Mouse (Mus musculus) hindbrain, embryonic 10.5 days (tissue): ENCODE results near the gene Psenen. TPM values are rescaled to one million over a fixed set of nuclear protein-coding genes. Genes with fewer than 3 reads are reported as not detected.

Source experiments
- DNase-seq: peaks from one replicate; pipeline ENCODE4 v3.0.0-alpha.2; 2017; ENCODE audit warnings: low spot score
- H3K27ac ChIP-seq: fragments of 300-500 bp; sonication (generic); 2 replicates; pipeline ENCODE4 v1.5.1; 2016; ENCODE audit warnings: mild to moderate bottlenecking, moderate library complexity
- H3K27me3 ChIP-seq: fragments of 300-500 bp; sonication (generic); 2 replicates; pipeline ENCODE4 v1.6.1; 2016; ENCODE audit warnings: mild to moderate bottlenecking; ENCODE audit not compliant: poor library complexity, insufficient read depth, severe bottlenecking
- H3K36me3 ChIP-seq: fragments of 300-500 bp; sonication (generic); 2 replicates; pipeline ENCODE4 v1.6.1; 2016; ENCODE audit warnings: mild to moderate bottlenecking, moderate library complexity
- H3K4me1 ChIP-seq: fragments of 300-500 bp; sonication (generic); replicated peaks from 2 replicates; pipeline ENCODE4 v1.6.1; 2016; ENCODE audit warnings: mild to moderate bottlenecking
- H3K4me3 ChIP-seq: fragments of 300-500 bp; sonication (generic); 2 replicates; pipeline ENCODE4 v1.5.1; 2016; ENCODE audit warnings: mild to moderate bottlenecking, moderate library complexity
- H3K9me3 ChIP-seq: fragments of 300-500 bp; sonication (generic); 2 replicates; pipeline ENCODE4 v1.6.1; 2016; ENCODE audit warnings: mild to moderate bottlenecking, moderate library complexity
- WGBS: fragments of 180-500 bp; shearing (Covaris S2); methylation state at CpG from one replicate; pipeline ENCODE4 v1.1.7; 2016; 5-methylcytosine and 5-hydroxymethylcytosine counted together
- polyA plus RNA-seq: library from polyadenylated mRNA; unstranded; fragments of >200 nt; fragmentation: Nextera tagmentation; extraction: Ambion mirVana; gene quantifications from 2 replicates; pipeline ENCODE4 v1.2.1, GENCODE M21; 2016

Psenen gene
- polyA plus RNA-seq, 1 experiment from 2014 or later: 140 TPM

DNA sequence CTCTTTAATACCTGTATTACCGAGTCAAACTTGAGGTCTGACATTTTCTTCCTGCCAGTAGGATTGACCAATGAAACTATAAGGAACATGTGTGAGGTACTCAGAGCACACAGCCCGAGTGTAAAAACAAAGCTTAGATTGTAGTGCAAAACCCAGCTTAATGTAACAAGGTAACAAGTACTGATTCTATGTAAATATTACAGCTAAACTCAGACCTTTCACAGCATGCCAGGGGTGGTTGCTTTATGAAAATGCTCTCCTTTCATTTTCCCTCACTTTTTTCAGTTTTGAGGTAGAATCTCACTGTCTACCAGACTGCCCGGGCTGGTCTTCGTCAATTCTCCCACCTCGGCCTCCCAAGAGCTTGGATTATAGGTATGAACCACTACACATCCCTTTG lies 32.7 kb upstream of the Psenen start:
- H3K36me3 ChIP-seq: no peaks in the 10 kb centered on the region
- H3K4me1 ChIP-seq: peaks cover 24% of the 10 kb centered on the region
- H3K27me3 ChIP-seq: no peaks in the 10 kb centered on the region
- H3K27ac ChIP-seq: no peak overlapping the region
- no peaks in the 10 kb centered on the region for H3K9me3 ChIP-seq
- DNase-seq: no peak
- 84% methylated on average over 5 of the region's 5 CpGs for WGBS
- no peak overlapping the region for H3K4me3 ChIP-seq

GRCm38 (mm10) chr7:30594510-30595024 lies 31.1 kb upstream of the Psenen start:
- WGBS: 70% methylated on average over 4 of the region's 4 CpGs
- H3K27me3 ChIP-seq: no peaks in the 10 kb centered on the region
- no peaks in the 10 kb centered on the region for H3K36me3 ChIP-seq
- DNase-seq: no peak
- no peak overlapping the region for H3K4me3 ChIP-seq
- no peaks in the 10 kb centered on the region for H3K9me3 ChIP-seq
- H3K27ac ChIP-seq: no peak overlapping the region
- H3K4me1 ChIP-seq: peaks cover 21% of the 10 kb centered on the region

DNA sequence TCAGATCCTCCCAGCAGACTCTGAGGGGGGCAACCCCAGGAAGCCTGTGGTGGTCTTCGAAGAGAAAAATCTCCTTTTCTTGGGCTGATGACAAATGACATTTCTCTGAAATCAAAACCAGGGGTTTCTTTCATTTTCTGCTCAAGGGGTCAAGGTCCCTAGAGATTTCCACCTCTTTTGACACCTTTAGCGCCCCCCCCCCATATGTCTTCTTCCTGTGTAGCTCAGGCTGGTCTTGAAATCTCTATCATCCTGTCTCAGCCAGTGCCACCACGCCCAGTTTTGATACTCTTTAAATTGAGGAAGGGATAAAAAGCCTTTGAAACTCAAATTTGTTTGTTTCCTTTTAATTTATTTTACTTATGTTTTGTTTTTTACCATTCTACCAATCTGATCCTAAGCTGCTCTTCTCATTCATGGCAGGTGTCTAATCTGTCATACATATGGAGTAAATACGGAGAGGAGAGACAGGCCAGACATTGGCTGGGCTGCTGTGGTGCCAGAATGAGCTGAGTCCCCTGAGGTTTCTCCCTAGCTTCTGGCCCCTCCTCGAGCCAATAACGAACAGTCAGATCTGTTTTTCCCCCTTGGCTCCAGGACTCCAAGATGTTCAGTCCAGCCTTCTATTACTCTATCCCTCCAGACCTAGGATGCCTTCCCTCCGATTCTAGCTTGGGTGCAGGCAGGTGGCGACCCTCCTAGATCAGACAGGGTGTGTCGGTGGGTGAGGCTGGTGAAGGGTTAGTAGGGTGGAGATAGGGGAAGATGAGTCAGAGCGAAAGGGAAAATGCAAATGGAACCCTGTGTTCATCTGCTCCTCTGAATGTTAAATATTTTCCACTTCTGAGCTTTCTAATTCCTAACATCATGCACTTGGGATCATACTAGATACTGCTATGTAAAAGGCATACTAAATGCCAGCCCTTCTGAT lies 30.4 kb upstream of the Psenen start:
- Histone ChIP-seq H3K9me3 (no peaks in the 10 kb centered on the region), H3K36me3 (no peaks in the 10 kb centered on the region), H3K4me3 (no peak overlapping the region), H3K27ac (no peak overlapping the region), H3K27me3 (no peaks in the 10 kb centered on the region), H3K4me1 (peaks cover 19% of the 10 kb centered on the region)
- 79% methylated on average over 10 of the region's 10 CpGs for WGBS
- DNase-seq: no peak

GRCm38 (mm10) chr7:30592772-30593423 lies 29.5 kb upstream of the Psenen start:
- DNase-seq: no peak
- 56% methylated on average over 5 of the region's 5 CpGs for WGBS
- no peak overlapping the region for H3K4me3 ChIP-seq

DNA sequence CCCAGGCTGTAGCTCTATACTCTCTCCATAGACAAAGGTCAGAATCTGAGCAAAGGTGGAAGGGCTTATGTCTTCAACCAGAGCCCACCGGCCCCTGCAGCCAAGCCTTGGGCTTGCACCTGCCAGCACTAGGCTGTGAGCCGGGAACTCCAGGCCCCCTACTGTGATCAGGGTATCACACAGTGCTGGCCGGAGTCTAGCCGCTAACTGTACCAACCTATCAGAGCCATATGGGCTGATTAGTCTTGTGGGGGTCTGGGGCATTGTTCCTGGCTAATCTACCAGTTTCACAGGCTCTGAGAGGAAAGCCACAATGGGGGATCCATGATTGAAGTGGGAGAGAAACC lies 28.2 kb upstream of the Psenen start:
- Histone ChIP-seq H3K4me3 (no peak overlapping the region), H3K4me1 (peaks cover 36% of the 10 kb centered on the region), H3K27ac (peak overlapping the region; percentile 23; the same call in 1 of the 2 replicates), H3K27me3 (no peaks in the 10 kb centered on the region), H3K9me3 (no peaks in the 10 kb centered on the region), H3K36me3 (peaks cover 5% of the 10 kb centered on the region)
- no peak for DNase-seq
- WGBS: 52% methylated on average over 4 of the region's 4 CpGs

More at GRCm38 (mm10) chr7:30592772-30593423, 29.5 kb upstream of the Psenen start:
- H3K27me3 ChIP-seq: no peaks in the 10 kb centered on the region
- no peak overlapping the region for H3K27ac ChIP-seq
- no peaks in the 10 kb centered on the region for H3K36me3 ChIP-seq
- peaks cover 23% of the 10 kb centered on the region for H3K4me1 ChIP-seq
- no peaks in the 10 kb centered on the region for H3K9me3 ChIP-seq

DNA sequence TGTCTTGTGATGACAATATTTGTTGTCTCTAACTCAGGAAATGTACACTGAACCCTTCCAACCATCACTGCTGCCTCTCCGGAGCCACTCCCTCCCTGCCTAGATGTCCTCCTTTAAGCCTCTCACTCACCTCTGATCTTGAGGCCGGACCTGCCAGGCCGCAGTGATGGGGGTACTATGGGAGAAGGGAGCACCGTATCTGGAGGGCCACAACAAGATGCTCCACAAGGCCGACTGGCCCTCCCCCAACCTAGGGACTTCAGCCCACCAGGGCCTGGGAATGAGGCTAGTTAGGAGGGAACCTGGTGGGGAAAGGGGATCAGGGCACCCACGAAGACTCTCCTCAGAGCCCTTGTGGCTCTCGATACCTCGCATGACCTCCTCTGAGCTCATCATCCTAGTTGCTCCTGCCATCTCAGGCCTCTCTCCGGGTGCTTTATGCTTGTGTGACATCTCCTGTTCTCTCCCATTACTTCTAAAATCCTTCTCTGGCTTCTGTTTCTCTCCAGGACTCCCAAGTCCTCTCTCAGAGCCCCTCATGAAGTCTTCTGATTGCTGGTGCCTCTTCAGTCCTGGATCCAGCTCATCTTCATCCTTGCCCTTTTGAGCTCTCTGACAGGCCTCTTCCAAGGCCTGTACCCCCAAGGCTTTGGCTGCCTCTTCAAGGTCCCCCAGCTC lies 27.6 kb upstream of the Psenen start:
- no peaks in the 10 kb centered on the region for H3K9me3 ChIP-seq
- H3K27ac ChIP-seq: peak overlapping the region; percentile 23; the same call in 1 of the 2 replicates
- H3K4me3 ChIP-seq: no peak overlapping the region
- WGBS: 84% methylated on average over 9 of the region's 9 CpGs
- peaks cover 39% of the 10 kb centered on the region for H3K4me1 ChIP-seq
- H3K27me3 ChIP-seq: no peaks in the 10 kb centered on the region
- H3K36me3 ChIP-seq: peaks cover 10% of the 10 kb centered on the region
- DNase-seq: no peak

DNA sequence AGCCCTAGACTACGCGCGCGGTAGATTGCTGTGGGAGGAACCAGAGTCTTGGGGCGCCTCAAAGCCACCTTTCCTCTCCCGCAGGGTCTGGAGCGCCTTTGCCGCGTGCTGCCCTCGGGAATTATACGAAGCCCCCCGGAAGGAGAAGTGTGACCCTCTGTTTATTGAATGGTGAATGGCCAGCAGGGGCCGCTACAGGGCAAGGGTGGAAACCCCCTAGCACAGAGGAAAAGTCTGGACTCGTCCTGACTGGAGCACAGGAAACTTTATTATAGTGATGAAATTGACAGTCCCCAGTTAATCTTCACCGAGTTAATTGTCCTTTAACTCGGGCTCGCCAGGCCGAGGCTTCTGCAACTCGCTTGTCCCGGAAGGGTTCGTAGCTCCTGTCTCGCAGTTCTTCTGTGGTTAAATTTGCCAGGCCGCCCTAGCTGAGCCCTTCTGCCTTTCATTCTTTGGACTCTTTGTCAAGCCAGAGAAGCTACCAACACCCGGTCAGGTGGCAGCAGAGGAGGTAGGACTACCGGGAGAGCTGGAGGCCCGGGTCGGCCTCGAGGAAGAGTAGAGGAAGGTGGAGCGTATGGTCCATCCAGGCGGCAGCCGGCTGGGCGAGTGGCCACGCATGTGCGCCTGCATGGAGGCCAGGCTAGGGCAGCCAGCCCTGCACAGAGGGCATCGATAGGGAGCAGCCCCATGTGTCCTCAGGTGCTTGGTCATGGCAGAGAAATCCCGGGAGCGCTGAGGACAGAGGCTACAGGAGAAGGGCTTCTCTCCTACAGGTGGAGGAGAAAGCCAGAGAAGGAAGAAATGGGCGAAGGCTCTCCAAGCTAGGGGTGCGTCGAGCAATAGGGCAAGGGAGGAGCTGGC lies 26.2 kb upstream of the Psenen start:
- Histone ChIP-seq H3K27me3 (no peaks in the 10 kb centered on the region), H3K27ac (peak overlapping the region; percentile 99), H3K36me3 (peaks cover 24% of the 10 kb centered on the region), H3K4me1 (peaks cover 33% of the 10 kb centered on the region), H3K9me3 (no peaks in the 10 kb centered on the region), H3K4me3 (peak overlapping the region; percentile 99)
- WGBS: 31% methylated on average over 40 of the region's 40 CpGs
- DNase-seq: peak; percentile 90

DNA sequence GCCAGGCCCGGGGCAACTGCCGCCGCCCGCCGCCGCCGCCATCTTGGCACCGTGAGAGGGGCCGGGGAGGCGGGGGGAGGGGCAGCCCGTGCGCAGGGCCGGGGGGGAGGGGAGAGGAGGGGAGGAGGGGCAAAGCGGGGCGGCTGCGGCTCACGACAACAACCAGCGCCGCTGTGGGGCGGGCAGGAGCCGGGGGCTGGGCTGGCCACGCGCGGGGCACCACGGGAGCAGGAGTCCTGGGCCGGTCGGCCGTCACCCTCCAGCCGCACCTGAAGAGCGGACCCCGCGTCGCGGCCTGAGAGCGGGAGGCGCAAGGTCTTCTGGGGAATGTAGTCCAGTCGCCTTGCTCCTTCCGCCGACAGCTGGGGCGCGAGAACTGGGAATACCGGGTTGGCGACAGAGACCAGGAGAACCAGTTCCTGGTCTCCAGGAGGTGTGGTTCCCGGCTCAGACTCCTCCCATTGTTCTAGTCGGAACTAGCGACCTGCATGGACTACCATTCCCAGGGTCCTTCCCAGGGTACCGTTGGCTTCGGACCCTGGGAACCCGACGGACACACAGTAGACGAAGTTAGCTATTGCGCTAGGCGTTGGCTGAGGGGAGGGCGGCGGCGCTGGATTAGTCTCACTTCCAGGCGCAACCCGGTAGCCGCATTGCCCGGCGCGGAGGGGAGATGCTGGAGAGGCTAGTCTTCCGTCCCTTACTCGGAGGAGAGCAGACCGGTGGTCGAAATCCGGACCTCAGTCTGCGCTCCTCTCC lies 25.4 kb upstream of the Psenen start, which contains the start of gene Kmt2b:
Gene Kmt2b, minus strand, starts transcription at position 51 of the 759 bp plus-strand sequence.
- Histone ChIP-seq H3K9me3 (no peaks in the 10 kb centered on the region), H3K4me1 (peaks cover 33% of the 10 kb centered on the region)
- under 1% methylated on average over 65 of the region's 68 CpGs for WGBS

GRCm38 (mm10) chr7:30587842-30588667 lies 24.6 kb upstream of the Psenen start:
- Histone ChIP-seq H3K9me3 (no peaks in the 10 kb centered on the region), H3K27me3 (no peaks in the 10 kb centered on the region), H3K36me3 (peaks cover 40% of the 10 kb centered on the region), H3K4me1 (peaks cover 29% of the 10 kb centered on the region), H3K4me3 (peak overlapping the region; percentile 99), H3K27ac (peak overlapping the region; percentile 99)
- WGBS: under 1% methylated on average over 67 of the region's 67 CpGs
- no peak for DNase-seq

More for the DNA sequence above, 25.4 kb upstream of the Psenen start, which contains the start of gene Kmt2b:
- DNase-seq: peak; percentile 98
- H3K36me3 ChIP-seq: peaks cover 32% of the 10 kb centered on the region
- H3K4me3 ChIP-seq: peak within 1 kb of the TSS; percentile 99
- peak within 1 kb of the TSS; percentile 99 for H3K27ac ChIP-seq
- H3K27me3 ChIP-seq: no peaks in the 10 kb centered on the region

- peak overlapping the region; percentile 99 for H3K4me3 ChIP-seq
- no peak for DNase-seq
- H3K36me3 ChIP-seq: peaks cover 55% of the 10 kb centered on the region
Measured at GRCm38 (mm10) chr7:30586455-30587020, 23.1 kb upstream of the Psenen start.

More at GRCm38 (mm10) chr7:30586455-30587020, 23.1 kb upstream of the Psenen start:
- H3K9me3 ChIP-seq: no peaks in the 10 kb centered on the region
- no peaks in the 10 kb centered on the region for H3K27me3 ChIP-seq
- peaks cover 29% of the 10 kb centered on the region for H3K4me1 ChIP-seq
- H3K27ac ChIP-seq: peak overlapping the region; percentile 99
- 89% methylated on average over 28 of the region's 28 CpGs for WGBS
